Mouse (Mus musculus) hindbrain, embryonic 11.5 days (tissue): Measurements from ENCODE around the gene Icam1. TPM values are rescaled to one million over a fixed set of nuclear protein-coding genes. Genes with fewer than 3 reads are reported as not detected.

ENCODE experiments used
- ATAC-seq: fragments of 200-750 bp; cut with Nextera tagmentation; 2 replicates; pipeline ENCODE4 v1.8.0; 2017; ENCODE audit warnings: mild to moderate bottlenecking, moderate TSS enrichment, moderate library complexity; ENCODE audit not compliant: low FRiP score
- DNase-seq: peaks from one replicate; pipeline ENCODE4 v3.0.0-alpha.2; 2015; ENCODE audit warnings: low spot score
- H3K27ac ChIP-seq: fragments of 300-500 bp; sonication (generic); 2 replicates; pipeline ENCODE4 v1.5.1; 2014; ENCODE audit warnings: mild to moderate bottlenecking, low read depth, low read length
- H3K27me3 ChIP-seq: fragments of 300-500 bp; sonication (generic); 2 replicates; pipeline ENCODE4 v1.6.1; 2014; ENCODE audit warnings: mild to moderate bottlenecking, low read length, moderate library complexity, mixed read lengths; ENCODE audit not compliant: control insufficient read depth, insufficient read depth
- H3K36me3 ChIP-seq: fragments of 300-500 bp; sonication (generic); 2 replicates; pipeline ENCODE4 v1.6.1; 2014; ENCODE audit warnings: mild to moderate bottlenecking, low read length, moderate library complexity, mixed read lengths; ENCODE audit not compliant: control insufficient read depth, insufficient read depth
- H3K4me1 ChIP-seq: fragments of 300-500 bp; sonication (generic); replicated peaks from 2 replicates; pipeline ENCODE4 v1.6.1; 2014; ENCODE audit warnings: low read length, mixed read lengths; ENCODE audit not compliant: control insufficient read depth, insufficient read depth
- H3K4me2 ChIP-seq: fragments of 300-500 bp; sonication (generic); replicated peaks from 2 replicates; pipeline ENCODE4 v1.6.1; 2014; ENCODE audit warnings: mild to moderate bottlenecking, low read depth, low read length
- H3K4me3 ChIP-seq: fragments of 300-500 bp; sonication (generic); 2 replicates; pipeline ENCODE4 v1.5.1; 2014; ENCODE audit warnings: low read depth, low read length
- H3K9ac ChIP-seq: fragments of 300-500 bp; sonication (generic); 2 replicates; pipeline ENCODE4 v1.6.1; 2014; ENCODE audit warnings: low read depth, low read length
- H3K9me3 ChIP-seq: fragments of 300-500 bp; sonication (generic); 2 replicates; pipeline ENCODE4 v1.6.1; 2016; ENCODE audit warnings: low read length; ENCODE audit not compliant: control insufficient read depth
- WGBS: fragments of 180-500 bp; shearing (Covaris S2); extraction: QIAGEN DNeasy Blood & Tissue Kit; methylation state at CpG from one replicate; pipeline ENCODE4 v1.1.7; 2014; 5-methylcytosine and 5-hydroxymethylcytosine counted together
- polyA plus RNA-seq: library from polyadenylated mRNA; unstranded; fragments of >200 nt; fragmentation: Nextera tagmentation; extraction: Ambion mirVana; gene quantifications from 2 replicates; pipeline ENCODE4 v1.2.1, GENCODE M21; 2014

Gene Icam1
- polyA plus RNA-seq: 4.3 and 4.5 TPM in 2 replicates

- ATAC-seq: no peak
- no peak within 1 kb of the TSS for H3K9ac ChIP-seq
- H3K27ac ChIP-seq: no peak within 1 kb of the TSS
- peak within 1 kb of the TSS; percentile 32 for H3K4me2 ChIP-seq
- H3K4me3 ChIP-seq: peak within 1 kb of the TSS; percentile 19; the same call in 1 of the 2 replicates
- peaks cover 36% of the 10 kb centered on the region for H3K27me3 ChIP-seq
- H3K36me3 ChIP-seq: no peaks in the 10 kb centered on the region
- DNase-seq: peak; percentile 40
- 2% methylated on average over 30 of the region's 30 CpGs for WGBS
- no peaks in the 10 kb centered on the region for H3K4me1 ChIP-seq
- no peaks in the 10 kb centered on the region for H3K9me3 ChIP-seq
These were observed at the start of gene Icam1 for GRCm38 (mm10) chr9:21015571-21016130. Gene Icam1, plus strand, starts transcription at chr9:21015985.

- WGBS: 91% methylated on average over 3 of the region's 3 CpGs
- DNase-seq: no peak
- Histone ChIP-seq H3K36me3 (no peaks in the 10 kb centered on the region), H3K4me3 (no peak overlapping the region), H3K27me3 (no peaks in the 10 kb centered on the region), H3K4me1 (no peaks in the 10 kb centered on the region), H3K4me2 (no peak overlapping the region), H3K9ac (no peak overlapping the region), H3K9me3 (no peaks in the 10 kb centered on the region), H3K27ac (no peak overlapping the region)
- ATAC-seq: no peak
These were observed 49.8 kb upstream of the Icam1 start for GRCm38 (mm10) chr9:20966008-20966407.

DNA sequence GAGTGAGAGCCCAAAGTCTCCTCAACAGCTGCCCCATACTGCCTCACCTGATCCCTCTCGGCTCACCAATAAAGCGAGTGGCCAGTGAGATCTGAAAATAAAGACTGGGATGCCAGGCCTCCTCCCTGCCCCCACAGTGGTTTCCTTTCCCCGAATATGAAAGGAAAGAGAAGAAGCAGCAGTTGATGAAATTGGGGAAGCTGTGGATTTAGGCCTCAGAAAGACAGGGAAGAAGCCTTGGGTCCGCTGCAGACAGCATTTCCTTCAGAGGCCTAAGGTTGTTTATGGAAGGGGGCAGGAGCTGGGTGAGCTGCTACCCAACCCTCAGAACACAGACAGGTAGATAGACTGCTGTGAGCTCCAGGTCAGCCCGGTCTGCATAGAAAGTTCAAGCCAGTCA is 49.0 kb upstream of the Icam1 start:
- DNase-seq (no peak), ATAC-seq (no peak)
- no peak overlapping the region for H3K4me2 ChIP-seq
- no peak overlapping the region for H3K4me3 ChIP-seq
- H3K9me3 ChIP-seq: no peaks in the 10 kb centered on the region
- H3K9ac ChIP-seq: no peak overlapping the region
- 81% methylated on average over 5 of the region's 5 CpGs for WGBS
- H3K4me1 ChIP-seq: no peaks in the 10 kb centered on the region
- no peak overlapping the region for H3K27ac ChIP-seq
- H3K27me3 ChIP-seq: no peaks in the 10 kb centered on the region
- no peaks in the 10 kb centered on the region for H3K36me3 ChIP-seq

DNA sequence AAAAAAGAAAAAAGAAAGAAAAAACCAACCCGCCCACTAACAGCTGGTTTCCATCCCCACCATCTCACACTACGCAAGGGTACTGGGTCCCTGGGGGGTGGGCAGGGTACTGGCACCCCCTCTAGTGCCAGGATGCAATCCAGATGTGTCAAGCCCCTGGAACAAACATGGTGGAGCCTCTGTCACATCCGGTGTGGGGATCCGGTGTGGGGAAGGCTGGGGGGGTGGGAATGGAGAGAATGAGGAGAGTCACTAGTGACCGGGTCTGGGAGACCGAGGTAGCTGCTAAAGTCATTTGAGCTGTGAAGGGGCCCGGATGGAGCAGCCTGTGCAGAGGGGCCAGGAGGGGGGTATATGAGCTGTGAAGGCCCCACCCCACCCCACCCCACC is 44.0 kb upstream of the Icam1 start:
- Histone ChIP-seq H3K27me3 (no peaks in the 10 kb centered on the region), H3K4me3 (no peak overlapping the region), H3K9me3 (no peaks in the 10 kb centered on the region), H3K4me2 (no peak overlapping the region), H3K27ac (peak overlapping the region; percentile 6; the same call in 1 of the 2 replicates), H3K4me1 (peaks cover 2% of the 10 kb centered on the region), H3K36me3 (no peaks in the 10 kb centered on the region), H3K9ac (peak overlapping the region; percentile 1; the same call in 1 of the 2 replicates)
- ATAC-seq: no peak
- no peak for DNase-seq
- WGBS: 66% methylated on average over 7 of the region's 7 CpGs

GRCm38 (mm10) chr9:20972141-20972992 is 43.4 kb upstream of the Icam1 start:
- DNase-seq (peak; percentile 42), ATAC-seq (0 out of 2 replicates have a peak, but pooled peaks have one; percentile 4)
- H3K27ac ChIP-seq: peak overlapping the region; percentile 6
- peak overlapping the region; percentile 1 for H3K9ac ChIP-seq
- peaks cover 2% of the 10 kb centered on the region for H3K4me1 ChIP-seq
- H3K27me3 ChIP-seq: no peaks in the 10 kb centered on the region
- no peaks in the 10 kb centered on the region for H3K36me3 ChIP-seq
- no peak overlapping the region for H3K4me3 ChIP-seq
- H3K4me2 ChIP-seq: peak overlapping the region; percentile 20; the same call in 1 of the 2 replicates
- no peaks in the 10 kb centered on the region for H3K9me3 ChIP-seq
- 34% methylated on average over 28 of the region's 28 CpGs for WGBS

DNA sequence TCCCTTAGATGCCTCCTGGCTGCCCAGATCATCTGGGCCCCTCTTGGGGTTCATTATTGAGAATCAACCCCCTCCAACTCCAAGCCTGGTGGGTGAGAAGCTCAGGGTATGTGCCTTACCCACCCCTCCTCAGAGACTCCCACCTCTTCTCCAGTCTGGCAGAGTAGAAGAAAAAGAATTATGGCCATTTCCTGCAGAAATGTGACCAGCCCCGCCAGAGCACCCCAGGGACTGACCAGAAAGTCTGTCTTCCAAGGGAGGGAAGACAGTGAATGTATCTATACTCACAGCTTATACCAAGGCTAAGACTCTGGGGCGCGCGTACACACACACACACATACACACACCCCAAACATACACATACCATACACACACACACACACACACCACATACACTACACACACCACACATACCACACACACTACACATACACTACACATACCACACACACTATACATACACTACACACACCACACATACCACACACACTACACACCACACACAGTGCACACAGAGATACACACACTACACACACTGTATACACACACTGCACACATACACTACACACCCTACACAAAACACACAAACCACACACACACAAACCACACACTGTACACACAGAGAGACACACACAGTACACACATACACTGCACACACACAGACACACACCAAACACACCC is 42.6 kb upstream of the Icam1 start:
- Histone ChIP-seq H3K4me1 (peaks cover 2% of the 10 kb centered on the region), H3K27ac (peak overlapping the region; percentile 6; the same call in 1 of the 2 replicates)
- 82% methylated on average over 4 of the region's 4 CpGs for WGBS

DNA sequence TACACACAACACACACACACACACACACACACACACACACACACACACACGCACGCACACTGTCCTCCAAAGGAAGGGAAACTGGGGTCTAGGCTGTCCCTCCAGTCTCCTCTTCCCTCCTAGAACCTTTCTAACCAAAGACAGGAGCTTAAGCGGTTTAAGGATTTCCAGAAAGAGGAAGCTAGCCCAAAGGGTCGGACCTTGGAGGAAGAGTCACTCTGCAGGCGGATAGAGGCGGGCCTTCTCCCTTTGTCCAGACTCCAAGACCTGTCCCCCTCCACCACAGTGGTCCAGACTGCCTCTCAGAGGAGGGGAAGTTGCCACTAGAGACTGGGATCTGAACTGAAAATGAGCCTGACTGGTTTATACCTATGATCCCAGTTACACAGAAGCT is 42.1 kb upstream of the Icam1 start:
- Histone ChIP-seq H3K36me3 (no peaks in the 10 kb centered on the region), H3K27me3 (no peaks in the 10 kb centered on the region), H3K27ac (no peak overlapping the region), H3K9me3 (no peaks in the 10 kb centered on the region), H3K4me1 (peaks cover 2% of the 10 kb centered on the region), H3K9ac (no peak overlapping the region), H3K4me2 (no peak overlapping the region), H3K4me3 (no peak overlapping the region)
- 49% methylated on average over 6 of the region's 6 CpGs for WGBS
- no peak for DNase-seq
- no peak for ATAC-seq

More for the DNA sequence above, 42.6 kb upstream of the Icam1 start:
- Histone ChIP-seq H3K4me3 (no peak overlapping the region), H3K36me3 (no peaks in the 10 kb centered on the region), H3K27me3 (no peaks in the 10 kb centered on the region), H3K4me2 (no peak overlapping the region), H3K9me3 (no peaks in the 10 kb centered on the region), H3K9ac (no peak overlapping the region)
- ATAC-seq (no peak), DNase-seq (no peak)

DNA sequence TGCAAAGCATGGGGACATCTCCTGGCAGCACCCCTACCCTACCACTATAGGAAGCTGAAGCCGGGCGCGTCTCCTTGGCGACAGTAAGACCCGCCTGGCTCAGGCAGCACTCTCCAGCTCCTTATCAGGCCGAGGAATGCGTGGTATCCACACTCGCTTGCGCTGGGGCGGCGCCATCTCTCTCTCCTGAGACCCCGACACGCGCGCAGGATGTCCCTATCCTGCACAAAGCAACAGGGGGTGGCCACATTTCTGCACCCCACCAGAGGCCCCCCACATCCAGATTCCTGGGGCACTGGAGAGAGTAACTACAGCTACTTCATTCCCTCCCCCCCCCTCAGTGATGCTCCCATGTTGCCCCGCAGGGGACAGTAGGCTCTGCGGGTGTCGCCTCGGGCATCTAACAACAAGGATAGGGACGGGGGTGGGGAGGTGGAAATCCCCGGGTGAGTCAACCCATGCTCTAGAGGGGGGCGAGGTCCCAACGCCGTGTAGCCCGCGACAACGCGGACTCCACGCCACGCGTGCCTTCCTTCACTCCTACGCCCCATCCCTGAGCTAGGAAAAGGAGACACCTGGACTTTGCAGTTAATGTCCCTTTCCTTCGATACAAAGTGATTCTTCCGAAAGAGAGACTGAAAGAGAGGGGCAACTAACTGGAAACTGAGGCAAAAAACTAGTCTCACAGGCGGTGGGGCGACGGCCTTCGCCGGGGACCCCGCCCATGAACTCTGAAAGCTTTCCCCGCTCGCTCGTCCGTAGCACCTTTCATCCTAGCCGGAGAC is 40.2 kb upstream of the Icam1 start:
- H3K27me3 ChIP-seq: no peaks in the 10 kb centered on the region
- no peaks in the 10 kb centered on the region for H3K36me3 ChIP-seq
- peak overlapping the region; percentile 76 for H3K27ac ChIP-seq
- DNase-seq: peak; percentile 61
- ATAC-seq: peak; percentile 37; the same call in 1 of the 2 replicates
- peak overlapping the region; percentile 78 for H3K4me3 ChIP-seq
- H3K9ac ChIP-seq: peak overlapping the region; percentile 73
- H3K4me2 ChIP-seq: peak overlapping the region; percentile 98
- under 1% methylated on average over 45 of the region's 45 CpGs for WGBS
- H3K9me3 ChIP-seq: no peaks in the 10 kb centered on the region
- H3K4me1 ChIP-seq: peaks cover 2% of the 10 kb centered on the region
